Mouse (Mus musculus): ENCODE measurements around the gene Rbm28.

- TF ChIP-seq POLR2A (IDR thresholded peaks at IDR 0.05; ENCODE audit: borderline replicate concordance, low read depth, low read length) (no peak), CTCF (IDR thresholded peaks at IDR 0.05; ENCODE audit: low read depth, low read length) (no peak)
These were observed 21.2 kb downstream of the Rbm28 start for GRCm38 (mm10) chr6:29143608-29144007.

Measured in bone marrow macrophage, adult 2 months (primary cell).